Mouse (Mus musculus) hindbrain, embryonic 10.5 days (tissue): ENCODE results near the gene Ap3b1. TPM values are rescaled to one million over a fixed set of nuclear protein-coding genes. Genes with fewer than 3 reads are reported as not detected.

Experiments
- DNase-seq: peaks from one replicate; pipeline ENCODE4 v3.0.0-alpha.2; 2017; ENCODE audit warnings: low spot score
- H3K27ac ChIP-seq: fragments of 300-500 bp; sonication (generic); 2 replicates; pipeline ENCODE4 v1.5.1; 2016; ENCODE audit warnings: mild to moderate bottlenecking, moderate library complexity
- H3K27me3 ChIP-seq: fragments of 300-500 bp; sonication (generic); 2 replicates; pipeline ENCODE4 v1.6.1; 2016; ENCODE audit warnings: mild to moderate bottlenecking; ENCODE audit not compliant: poor library complexity, insufficient read depth, severe bottlenecking
- H3K36me3 ChIP-seq: fragments of 300-500 bp; sonication (generic); 2 replicates; pipeline ENCODE4 v1.6.1; 2016; ENCODE audit warnings: mild to moderate bottlenecking, moderate library complexity
- H3K4me1 ChIP-seq: fragments of 300-500 bp; sonication (generic); replicated peaks from 2 replicates; pipeline ENCODE4 v1.6.1; 2016; ENCODE audit warnings: mild to moderate bottlenecking
- H3K4me3 ChIP-seq: fragments of 300-500 bp; sonication (generic); 2 replicates; pipeline ENCODE4 v1.5.1; 2016; ENCODE audit warnings: mild to moderate bottlenecking, moderate library complexity
- H3K9me3 ChIP-seq: fragments of 300-500 bp; sonication (generic); 2 replicates; pipeline ENCODE4 v1.6.1; 2016; ENCODE audit warnings: mild to moderate bottlenecking, moderate library complexity
- WGBS: fragments of 180-500 bp; shearing (Covaris S2); methylation state at CpG from one replicate; pipeline ENCODE4 v1.1.7; 2016; 5-methylcytosine and 5-hydroxymethylcytosine counted together
- polyA plus RNA-seq: library from polyadenylated mRNA; unstranded; fragments of >200 nt; fragmentation: Nextera tagmentation; extraction: Ambion mirVana; gene quantifications from 2 replicates; pipeline ENCODE4 v1.2.1, GENCODE M21; 2016

The Ap3b1 gene
- polyA plus RNA-seq, 1 experiment from 2014 or later: 32.7 TPM

DNA sequence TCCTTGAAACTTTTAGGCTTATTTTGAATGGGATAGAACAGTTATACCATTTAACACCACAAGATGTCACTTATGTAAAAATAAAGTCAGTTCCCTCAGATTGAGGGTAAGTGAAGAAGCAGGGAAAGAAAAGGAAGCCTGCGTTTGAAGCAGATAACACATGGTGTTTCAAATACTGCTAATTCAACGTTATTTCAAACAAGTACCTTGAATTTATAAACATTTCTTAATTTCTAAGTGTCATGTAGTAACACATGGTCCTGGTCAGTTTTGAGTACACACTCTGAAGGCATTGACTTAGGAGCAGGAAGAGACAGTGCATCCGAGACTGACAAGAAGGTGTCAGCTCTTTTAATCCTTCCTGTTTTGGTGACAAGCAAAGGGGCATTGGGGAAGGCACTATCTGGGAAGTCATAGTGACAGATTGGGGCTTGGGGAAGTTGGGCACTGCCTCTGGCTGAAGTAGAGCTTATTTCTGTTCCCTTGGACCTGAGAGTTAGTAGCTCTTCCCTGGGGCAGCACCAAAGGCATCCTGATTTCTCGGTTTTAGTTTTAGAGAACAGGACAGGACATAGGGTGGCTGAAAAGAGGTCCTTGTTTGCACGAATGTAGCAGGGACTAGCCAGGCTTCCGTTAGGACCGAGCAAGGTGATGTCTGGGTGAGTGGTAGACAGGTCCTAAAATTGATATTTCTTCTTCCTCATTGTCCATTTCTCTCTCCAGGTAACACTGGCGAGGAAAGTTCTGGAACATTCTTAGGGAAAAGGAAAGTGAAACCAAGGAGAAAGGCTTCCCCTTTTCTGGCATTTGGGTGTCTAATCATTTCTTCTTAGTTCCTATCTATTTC, 23.3 kb downstream of the Ap3b1 start:
- no peak overlapping the region for H3K27ac ChIP-seq
- DNase-seq: no peak
- 77% methylated on average over 8 of the region's 8 CpGs for WGBS
- no peaks in the 10 kb centered on the region for H3K27me3 ChIP-seq
- H3K4me3 ChIP-seq: no peak overlapping the region
- no peaks in the 10 kb centered on the region for H3K9me3 ChIP-seq
- peaks cover 5% of the 10 kb centered on the region for H3K4me1 ChIP-seq
- no peaks in the 10 kb centered on the region for H3K36me3 ChIP-seq

DNA sequence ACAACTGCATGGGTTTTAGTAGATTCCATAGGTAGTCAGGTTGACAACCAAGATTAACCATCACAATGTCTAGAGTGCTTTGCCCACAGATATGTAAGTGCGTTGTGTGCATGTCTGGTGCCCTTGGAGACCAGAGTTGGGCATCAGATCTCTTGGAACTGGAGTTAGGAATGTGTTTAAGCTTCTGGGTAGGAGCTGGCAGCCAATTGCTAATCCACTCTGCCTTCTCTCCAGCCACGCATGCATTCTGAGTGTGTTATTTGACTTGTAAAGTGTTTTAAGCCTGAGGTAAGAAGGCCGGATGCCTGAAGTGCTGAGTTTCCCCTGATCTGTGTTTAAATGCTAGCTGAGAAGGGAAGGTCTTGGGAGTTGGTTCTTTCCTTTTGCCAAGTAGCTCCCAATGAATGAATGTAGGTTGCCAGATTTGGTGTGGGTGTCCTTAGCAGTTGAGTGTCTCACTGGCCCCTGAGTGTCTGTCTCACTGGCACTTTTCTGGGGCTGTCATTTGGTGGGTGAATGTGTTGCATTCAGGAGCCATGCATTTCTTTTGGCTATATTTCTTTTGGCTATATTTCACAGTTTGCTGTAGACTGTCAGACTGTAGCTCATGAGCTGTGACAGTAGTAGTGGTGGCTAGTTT, 26.3 kb downstream of the Ap3b1 start:
- WGBS: 88% methylated on average over 3 of the region's 3 CpGs
- H3K36me3 ChIP-seq: no peaks in the 10 kb centered on the region
- H3K4me1 ChIP-seq: no peaks in the 10 kb centered on the region
- DNase-seq: no peak
- no peaks in the 10 kb centered on the region for H3K9me3 ChIP-seq
- no peak overlapping the region for H3K4me3 ChIP-seq
- H3K27me3 ChIP-seq: no peaks in the 10 kb centered on the region
- H3K27ac ChIP-seq: no peak overlapping the region

DNA sequence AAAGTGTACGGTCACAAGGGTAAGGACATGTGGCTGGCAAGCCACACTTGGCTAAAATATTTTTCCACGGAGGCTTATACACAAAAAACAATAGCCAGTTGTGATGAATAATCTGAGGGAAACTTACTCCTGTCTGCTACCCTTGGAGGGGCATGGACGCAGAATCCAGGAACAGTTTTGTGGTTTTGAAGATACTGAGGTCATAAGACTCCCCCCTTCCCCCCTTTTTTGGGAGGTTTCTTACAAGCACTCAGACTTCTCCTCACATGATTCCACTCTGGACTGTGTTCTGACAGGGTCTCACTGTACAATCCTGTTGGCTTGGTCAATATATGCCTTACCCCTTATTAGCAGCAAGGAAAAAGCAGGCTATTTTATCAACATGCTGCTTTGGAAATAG, 29.8 kb downstream of the Ap3b1 start:
- Histone ChIP-seq H3K4me1 (no peaks in the 10 kb centered on the region), H3K4me3 (no peak overlapping the region), H3K9me3 (no peaks in the 10 kb centered on the region), H3K27ac (no peak overlapping the region), H3K36me3 (peaks cover 13% of the 10 kb centered on the region), H3K27me3 (no peaks in the 10 kb centered on the region)
- DNase-seq: no peak
- WGBS: 91% methylated on average over 3 of the region's 3 CpGs

DNA sequence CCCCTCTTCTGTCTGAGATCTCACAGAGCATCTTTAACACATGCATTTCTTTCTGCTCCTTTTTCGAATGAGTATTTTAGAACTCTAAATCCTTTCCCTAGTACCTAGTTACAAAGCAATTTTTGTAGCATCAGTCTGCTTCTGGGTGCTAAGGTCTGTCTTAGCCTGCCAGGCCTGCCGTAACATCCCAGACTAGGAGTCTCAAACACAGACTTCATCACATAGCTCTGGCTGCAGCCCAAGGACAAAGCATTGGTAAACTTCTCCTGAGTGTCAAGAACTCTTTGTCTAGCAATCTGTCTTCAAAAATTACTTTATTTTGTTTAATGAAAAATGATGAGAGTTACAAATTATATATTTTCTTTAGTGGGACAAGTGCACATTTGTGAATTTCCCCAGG, 30.8 kb downstream of the Ap3b1 start:
- no peak for DNase-seq
- H3K27me3 ChIP-seq: no peaks in the 10 kb centered on the region
- WGBS: 89% methylated on average over 2 of the region's 2 CpGs
- H3K36me3 ChIP-seq: peaks cover 13% of the 10 kb centered on the region
- no peaks in the 10 kb centered on the region for H3K4me1 ChIP-seq
- H3K4me3 ChIP-seq: no peak overlapping the region
- H3K9me3 ChIP-seq: no peaks in the 10 kb centered on the region
- no peak overlapping the region for H3K27ac ChIP-seq

DNA sequence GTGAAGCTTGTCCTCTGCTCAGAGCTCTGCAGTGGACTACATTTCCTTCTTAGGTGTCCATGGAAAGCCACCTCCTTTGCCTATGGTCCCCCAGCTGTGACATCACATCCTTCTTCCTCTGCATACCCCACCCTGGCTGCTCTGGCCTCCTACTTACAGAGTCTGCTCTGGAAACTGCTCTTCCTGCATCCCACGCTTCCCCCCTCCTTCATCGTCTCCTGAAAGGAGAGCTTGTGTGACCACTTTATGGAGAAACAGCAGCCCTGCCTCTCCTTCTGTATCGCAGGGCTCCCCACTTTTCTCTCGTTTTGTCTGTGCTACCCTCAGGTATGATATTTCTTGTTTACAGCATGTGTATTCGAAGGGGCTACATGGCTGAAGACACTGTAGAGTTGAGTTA, 33.5 kb downstream of the Ap3b1 start:
- Histone ChIP-seq H3K27me3 (no peaks in the 10 kb centered on the region), H3K27ac (no peak overlapping the region), H3K4me1 (no peaks in the 10 kb centered on the region), H3K4me3 (no peak overlapping the region), H3K9me3 (no peaks in the 10 kb centered on the region), H3K36me3 (peaks cover 33% of the 10 kb centered on the region)
- no peak for DNase-seq
- 89% methylated on average over 5 of the region's 5 CpGs for WGBS

DNA sequence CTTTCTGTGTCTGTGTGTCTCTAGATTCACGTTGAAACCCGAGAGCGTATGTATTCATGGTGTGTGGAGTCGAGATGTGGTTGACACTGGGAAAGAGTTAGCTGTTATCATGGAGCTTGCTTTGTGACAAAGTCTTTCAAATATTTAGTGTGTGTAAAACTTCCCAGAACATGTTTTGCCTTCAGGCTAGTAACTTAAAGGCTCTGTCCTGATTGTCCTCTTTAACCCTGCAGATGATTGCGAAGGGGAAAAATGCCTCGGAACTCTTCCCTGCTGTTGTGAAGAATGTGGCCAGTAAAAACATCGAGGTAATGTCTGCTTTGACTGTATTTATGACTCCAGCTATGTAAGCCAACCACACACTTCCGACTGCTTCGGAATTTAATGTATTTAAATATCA, 35.7 kb downstream of the Ap3b1 start:
- 82% methylated on average over 9 of the region's 9 CpGs for WGBS
- no peaks in the 10 kb centered on the region for H3K27me3 ChIP-seq
- no peak overlapping the region for H3K27ac ChIP-seq
- peaks cover 38% of the 10 kb centered on the region for H3K36me3 ChIP-seq
- H3K9me3 ChIP-seq: no peaks in the 10 kb centered on the region
- H3K4me3 ChIP-seq: no peak overlapping the region
- H3K4me1 ChIP-seq: no peaks in the 10 kb centered on the region
- DNase-seq: no peak

DNA sequence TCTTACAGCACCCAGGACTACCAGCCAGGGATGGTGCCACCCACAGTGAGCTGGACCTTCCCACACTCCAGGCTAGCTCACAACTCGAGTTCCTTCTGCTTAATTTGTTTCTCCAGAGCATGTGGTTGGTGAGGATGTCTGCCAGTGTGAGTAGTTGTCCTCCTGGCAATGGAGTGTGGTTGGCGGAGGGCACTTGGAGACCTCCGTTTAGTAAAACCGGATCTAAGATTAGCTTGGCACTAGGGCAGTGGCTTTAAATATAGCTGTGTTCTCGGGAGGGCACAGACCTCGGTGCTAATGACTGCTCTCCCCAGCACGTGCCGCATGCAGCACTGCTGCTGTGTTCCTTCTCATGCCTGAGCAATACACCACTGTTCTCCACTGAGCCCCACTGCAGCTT, 37.0 kb downstream of the Ap3b1 start:
- no peaks in the 10 kb centered on the region for H3K4me1 ChIP-seq
- peaks cover 38% of the 10 kb centered on the region for H3K36me3 ChIP-seq
- no peaks in the 10 kb centered on the region for H3K9me3 ChIP-seq
- no peak for DNase-seq
- no peaks in the 10 kb centered on the region for H3K27me3 ChIP-seq
- H3K4me3 ChIP-seq: no peak overlapping the region
- 88% methylated on average over 8 of the region's 8 CpGs for WGBS
- no peak overlapping the region for H3K27ac ChIP-seq

DNA sequence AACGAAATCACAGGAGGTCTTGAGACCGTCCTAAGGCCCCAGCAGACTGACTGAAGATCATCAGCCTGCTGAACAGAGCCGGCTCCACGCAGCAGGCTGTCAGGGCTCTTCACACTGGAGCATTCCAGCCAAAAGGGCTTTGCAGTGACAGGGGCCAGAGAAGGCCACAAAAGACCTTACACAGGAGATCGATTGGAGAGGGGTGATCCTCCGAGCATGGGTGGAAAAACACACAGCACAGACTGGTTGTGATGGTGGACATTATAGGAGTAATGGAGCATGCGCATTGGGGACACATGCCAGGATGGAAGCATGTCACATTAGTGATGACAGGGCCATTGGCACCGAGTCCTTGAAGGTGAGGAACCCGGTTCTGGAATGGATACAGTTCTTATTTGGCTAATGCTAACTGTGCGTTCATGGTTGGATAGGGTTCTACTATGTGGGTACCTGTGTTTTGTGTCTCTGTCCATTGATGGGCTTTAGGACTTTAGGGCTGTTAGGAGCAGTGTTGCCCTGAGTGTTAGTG, 37.7 kb downstream of the Ap3b1 start:
- Histone ChIP-seq H3K27me3 (no peaks in the 10 kb centered on the region), H3K4me3 (no peak overlapping the region), H3K4me1 (no peaks in the 10 kb centered on the region), H3K36me3 (peaks cover 38% of the 10 kb centered on the region), H3K27ac (no peak overlapping the region), H3K9me3 (no peaks in the 10 kb centered on the region)
- DNase-seq: no peak
- WGBS: 96% methylated on average over 10 of the region's 10 CpGs

DNA sequence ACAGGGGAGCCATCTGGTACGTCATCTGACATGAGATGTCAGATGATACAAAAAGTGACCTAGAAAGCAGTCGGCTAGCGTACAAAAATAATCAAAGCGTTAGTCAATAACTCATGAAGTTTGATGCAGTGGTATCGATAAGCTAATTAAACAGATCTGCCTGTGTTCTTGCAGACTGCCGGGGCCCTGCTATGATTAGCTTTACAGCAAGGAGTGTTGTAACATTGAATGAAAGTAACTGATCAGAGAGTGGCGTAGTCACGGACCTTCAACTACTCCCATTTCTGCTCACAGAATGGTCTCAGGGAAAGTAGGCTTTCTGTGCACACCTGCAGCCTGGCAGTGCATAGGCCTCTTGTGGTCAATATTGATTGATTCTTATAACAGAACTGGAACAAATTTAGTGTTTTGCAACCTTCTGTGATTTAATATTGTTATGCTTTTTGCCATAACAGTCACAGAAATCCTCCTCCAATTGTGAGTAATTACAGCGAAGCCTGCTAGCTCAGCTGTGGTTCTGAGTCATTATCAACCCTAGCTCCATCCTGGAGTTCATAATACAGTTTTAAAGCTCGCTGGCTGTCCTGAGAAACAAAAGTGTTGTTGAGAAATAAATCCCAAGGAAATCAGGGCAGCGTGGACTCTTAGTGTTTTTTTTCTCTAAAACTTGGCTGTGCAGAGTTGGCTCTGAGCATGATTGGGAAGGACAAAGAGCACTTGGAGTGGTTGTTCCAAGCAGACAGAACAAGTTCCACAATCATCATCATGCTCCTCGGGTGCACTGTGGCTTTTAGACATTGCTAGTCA, 40.0 kb downstream of the Ap3b1 start:
- Histone ChIP-seq H3K27ac (no peak overlapping the region), H3K4me1 (no peaks in the 10 kb centered on the region), H3K9me3 (no peaks in the 10 kb centered on the region), H3K27me3 (no peaks in the 10 kb centered on the region), H3K36me3 (peaks cover 37% of the 10 kb centered on the region), H3K4me3 (no peak overlapping the region)
- WGBS: 92% methylated on average over 12 of the region's 12 CpGs
- no peak for DNase-seq

DNA sequence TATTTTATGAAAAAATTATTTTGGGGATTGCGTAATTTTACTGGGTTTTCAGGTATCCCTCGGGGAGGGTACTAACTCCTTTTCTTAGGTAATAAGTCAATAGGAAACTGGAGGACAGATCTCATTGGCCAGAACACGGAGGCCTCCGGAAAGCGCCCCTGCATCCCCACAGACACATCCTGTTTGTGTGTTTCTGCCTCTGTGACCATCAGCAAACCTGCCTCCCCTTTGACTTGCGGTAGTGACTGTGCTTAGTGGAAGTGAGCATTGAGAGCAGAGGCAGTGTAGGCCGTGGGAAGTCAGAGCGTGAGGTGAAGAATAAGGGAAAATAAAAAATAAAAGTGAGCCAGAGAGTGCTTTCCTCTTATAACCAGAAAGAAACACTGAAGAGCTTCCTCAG, 41.7 kb downstream of the Ap3b1 start:
- Histone ChIP-seq H3K27me3 (no peaks in the 10 kb centered on the region), H3K9me3 (peaks cover 3% of the 10 kb centered on the region; the same call in 1 of the 2 replicates), H3K4me1 (no peaks in the 10 kb centered on the region), H3K4me3 (no peak overlapping the region), H3K36me3 (peaks cover 47% of the 10 kb centered on the region), H3K27ac (no peak overlapping the region)
- DNase-seq: no peak
- 95% methylated on average over 8 of the region's 8 CpGs for WGBS

DNA sequence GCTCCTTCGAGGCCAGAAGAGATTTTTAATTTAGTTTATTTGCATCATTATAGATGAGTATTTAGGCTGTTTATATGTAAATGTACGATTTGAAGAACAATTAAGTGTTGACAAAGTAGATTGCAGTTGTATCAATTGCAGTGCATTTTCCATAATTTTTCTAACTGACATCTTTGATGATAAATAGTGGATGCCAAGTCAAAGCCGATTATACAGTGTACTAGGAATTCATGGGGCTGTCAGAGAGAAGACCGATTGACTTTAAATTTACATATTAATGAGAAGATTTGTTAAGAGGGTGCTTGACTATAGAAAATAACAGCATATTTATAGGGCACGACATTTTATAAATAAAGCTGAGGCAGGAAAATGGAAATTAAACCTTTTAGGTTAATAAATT, 64.8 kb downstream of the Ap3b1 start:
- WGBS: 80% methylated on average over 5 of the region's 5 CpGs
- no peak for DNase-seq
- Histone ChIP-seq H3K4me3 (no peak overlapping the region), H3K4me1 (no peaks in the 10 kb centered on the region), H3K27ac (no peak overlapping the region), H3K27me3 (no peaks in the 10 kb centered on the region), H3K9me3 (no peaks in the 10 kb centered on the region), H3K36me3 (peaks cover 5% of the 10 kb centered on the region; the same call in 1 of the 2 replicates)

DNA sequence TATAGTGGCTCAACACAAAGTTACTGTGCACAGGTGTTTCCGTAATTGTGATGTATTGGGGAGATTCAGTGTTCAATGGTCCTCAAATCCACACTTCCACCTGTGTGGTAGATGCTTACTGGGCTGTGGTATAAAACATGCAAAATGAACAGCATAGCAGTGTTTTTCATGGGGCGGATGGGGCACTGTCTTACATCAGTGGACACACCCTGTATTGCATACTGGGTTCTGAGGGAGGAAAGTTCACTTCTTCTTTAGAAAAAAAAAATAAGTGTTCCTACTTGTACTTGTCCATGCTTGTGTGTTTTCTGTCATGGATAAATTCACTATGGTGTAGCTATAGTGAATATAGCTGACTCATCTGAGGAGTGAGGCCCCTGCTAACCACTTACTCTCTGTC, 70.8 kb downstream of the Ap3b1 start:
- Histone ChIP-seq H3K27ac (no peak overlapping the region), H3K36me3 (peaks cover 25% of the 10 kb centered on the region), H3K4me1 (no peaks in the 10 kb centered on the region), H3K27me3 (no peaks in the 10 kb centered on the region), H3K9me3 (peaks cover 7% of the 10 kb centered on the region; the same call in 1 of the 2 replicates), H3K4me3 (no peak overlapping the region)
- 93% methylated on average over 2 of the region's 2 CpGs for WGBS
- DNase-seq: no peak
